ENCODE assay signal across 8 mouse cellular contexts in the genomic region with DNA sequence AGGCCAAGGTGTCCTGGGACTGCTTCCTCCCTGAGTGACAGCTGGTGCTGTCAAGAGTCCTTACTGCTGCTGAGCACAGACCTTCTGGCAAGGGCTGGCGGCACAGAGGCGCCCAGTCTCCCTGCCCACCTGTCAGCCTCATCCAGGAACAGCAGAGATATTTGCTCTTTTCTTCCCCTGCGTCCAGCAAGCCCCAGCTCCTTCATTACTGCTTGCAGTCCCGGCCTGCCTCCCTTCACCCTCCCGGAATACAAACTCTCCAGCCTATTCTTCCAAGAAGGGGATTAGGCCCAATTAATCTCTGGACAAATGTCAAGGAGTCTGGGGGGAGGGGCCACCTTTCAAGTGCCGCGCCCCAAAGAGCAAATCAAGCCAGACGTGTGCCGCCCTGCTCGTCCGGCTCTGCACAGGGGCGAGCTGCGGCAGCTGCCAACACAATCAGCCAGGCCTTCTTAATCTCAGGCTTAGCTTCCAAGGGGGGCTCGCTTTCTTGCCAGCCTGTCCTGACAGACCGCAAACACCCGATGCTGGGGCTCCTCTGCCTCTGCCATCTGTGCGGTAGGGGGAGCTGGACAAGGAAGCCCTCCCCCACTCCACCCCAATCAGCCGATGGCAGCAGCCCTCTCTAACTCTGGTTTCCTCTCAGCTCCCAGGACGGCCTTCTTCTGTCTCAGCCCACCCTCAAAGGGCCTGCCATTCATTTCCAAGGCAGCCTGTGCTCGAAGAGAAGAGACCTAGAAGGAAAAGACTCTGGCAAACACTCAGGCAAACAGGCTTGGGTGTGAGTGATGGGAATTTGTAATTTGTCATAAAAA.
DNase-seq lines count a peak whose midpoint lies in the region; ATAC-seq and TF ChIP-seq lines count a peak whose summit lies in the region.

No protein-coding gene starts in this region.

- no peaks in the 10 kb centered on the region for H3K9me3 ChIP-seq in embryonic facial prominence, embryonic 11.5 days (replicated peaks; ENCODE audit: control insufficient read depth, low read length)
- no peaks in the 10 kb centered on the region for H3K9me3 ChIP-seq in heart, embryonic 13.5 days
- no peaks in the 10 kb centered on the region for H3K9me3 ChIP-seq in liver, postnatal 0 days (ENCODE audit: low read length)
- no peaks in the 10 kb centered on the region for H3K9me3 ChIP-seq in neural tube, embryonic 13.5 days

- H3K4me3 ChIP-seq in embryonic facial prominence, embryonic 11.5 days (ENCODE audit: low read depth, low read length): 0 out of 2 replicates have a peak overlapping the region, but pooled peaks have one; percentile 13
- H3K4me3 ChIP-seq in heart, embryonic 13.5 days: peak overlapping the region; percentile 34
- peak overlapping the region; percentile 8; the same call in 1 of the 2 replicates for H3K4me3 ChIP-seq in liver, postnatal 0 days (ENCODE audit: low read depth, low read length)
- H3K4me3 ChIP-seq in neural tube, embryonic 13.5 days: no peak overlapping the region

- peak overlapping the region; percentile 37 for H3K4me2 ChIP-seq in embryonic facial prominence, embryonic 11.5 days (ENCODE audit: low read depth, low read length)
- peak overlapping the region; percentile 64 for H3K4me2 ChIP-seq in heart, embryonic 13.5 days
- H3K4me2 ChIP-seq in liver, postnatal 0 days (ENCODE audit: low read depth, low read length): peak overlapping the region; percentile 65
- peak overlapping the region; percentile 39 for H3K4me2 ChIP-seq in neural tube, embryonic 13.5 days

- H3K27ac ChIP-seq in embryonic facial prominence, embryonic 11.5 days (replicated peaks; ENCODE audit: low read depth, low read length): peak overlapping the region; percentile 43
- H3K27ac ChIP-seq in heart, embryonic 13.5 days (replicated peaks): peak overlapping the region; percentile 77
- H3K27ac ChIP-seq in liver, postnatal 0 days (ENCODE audit: low read depth): no peak overlapping the region
- peak overlapping the region; percentile 76 for H3K27ac ChIP-seq in neural tube, embryonic 13.5 days (replicated peaks)

- H3K27me3 ChIP-seq in embryonic facial prominence, embryonic 11.5 days (ENCODE audit: control insufficient read depth, insufficient read depth, low read length): no peaks in the 10 kb centered on the region
- H3K27me3 ChIP-seq in heart, embryonic 13.5 days (replicated peaks): no peaks in the 10 kb centered on the region
- H3K27me3 ChIP-seq in liver, postnatal 0 days (ENCODE audit: insufficient read depth, low read length): no peaks in the 10 kb centered on the region
- no peaks in the 10 kb centered on the region for H3K27me3 ChIP-seq in neural tube, embryonic 13.5 days

- no peaks in the 10 kb centered on the region; the same call in 1 of the 2 replicates for H3K4me1 ChIP-seq in embryonic facial prominence, embryonic 11.5 days (ENCODE audit: control insufficient read depth, insufficient read depth, low read length)
- H3K4me1 ChIP-seq in heart, embryonic 13.5 days: peaks cover 58% of the 10 kb centered on the region
- H3K4me1 ChIP-seq in liver, postnatal 0 days (ENCODE audit: insufficient read depth): peaks cover 22% of the 10 kb centered on the region
- H3K4me1 ChIP-seq in neural tube, embryonic 13.5 days (replicated peaks): peaks cover 33% of the 10 kb centered on the region

- peak; percentile 5 for DNase-seq in thymus, postnatal 14 days
- DNase-seq in thymus, postnatal 10 days (ENCODE audit: low spot score in 2 of 2): no peak
- peak; percentile 77 for DNase-seq in embryonic facial prominence, embryonic 11.5 days (ENCODE audit: low spot score)
- DNase-seq in kidney, postnatal 10 days: peak; percentile 42
- peak; percentile 47 for DNase-seq in liver, postnatal 0 days
- DNase-seq in urinary bladder, postnatal 14 days (ENCODE audit: low spot score): peak; percentile 67

- no peaks in the 10 kb centered on the region for H3K36me3 ChIP-seq in embryonic facial prominence, embryonic 11.5 days (replicated peaks; ENCODE audit: control insufficient read depth, insufficient read depth, low read depth, low read length)
- no peaks in the 10 kb centered on the region for H3K36me3 ChIP-seq in heart, embryonic 13.5 days
- H3K36me3 ChIP-seq in liver, postnatal 0 days (replicated peaks; ENCODE audit: insufficient read depth, low read length): no peaks in the 10 kb centered on the region
- no peaks in the 10 kb centered on the region for H3K36me3 ChIP-seq in neural tube, embryonic 13.5 days

- peak; percentile 90 for ATAC-seq in embryonic facial prominence, embryonic 11.5 days (replicated peaks; ENCODE audit: insufficient number of reproducible peaks, low FRiP score, low TSS enrichment, low read depth)
- peak; percentile 51; the same call in 1 of the 2 replicates for ATAC-seq in heart, embryonic 13.5 days (ENCODE audit: extremely low read depth, insufficient number of reproducible peaks, low FRiP score, low TSS enrichment)
- peak; percentile 66 for ATAC-seq in liver, postnatal 0 days
- ATAC-seq in neural tube, embryonic 13.5 days (ENCODE audit: low read depth): peak; percentile 83

- WGBS in embryonic facial prominence, embryonic 11.5 days: 2% methylated on average over 20 of the region's 20 CpGs
- 4% methylated on average over 20 of the region's 20 CpGs for WGBS in heart, embryonic 13.5 days
- WGBS in liver, postnatal 0 days (ENCODE audit: insufficient replicate concordance): 11% methylated on average over 20 of the region's 20 CpGs
- WGBS in neural tube, embryonic 13.5 days: 2% methylated on average over 20 of the region's 20 CpGs

- TF ChIP-seq EP300 in liver, postnatal 0 days (IDR thresholded peaks at IDR 0.05; ENCODE audit: low read depth): no peak

- peak overlapping the region; percentile 48 for H3K9ac ChIP-seq in embryonic facial prominence, embryonic 11.5 days (replicated peaks; ENCODE audit: low read length)
- H3K9ac ChIP-seq in heart, embryonic 13.5 days: peak overlapping the region; percentile 70
- H3K9ac ChIP-seq in liver, postnatal 0 days (replicated peaks): peak overlapping the region; percentile 3; the same call in 1 of the 2 replicates
- H3K9ac ChIP-seq in neural tube, embryonic 13.5 days: peak overlapping the region; percentile 27; the same call in 1 of the 2 replicates

- TF ChIP-seq CTCF in liver, postnatal 0 days (IDR thresholded peaks at IDR 0.05; ENCODE audit: low read depth): peak; percentile 18

Comparison
In these comparisons a context has a peak if more than half of its experiments do, and no peak if none do; other contexts are left out.
1. DNase-seq: peak in thymus, postnatal 14 days (single experiment), embryonic facial prominence, embryonic 11.5 days (single experiment), kidney, postnatal 10 days (single experiment), liver, postnatal 0 days (single experiment) and urinary bladder, postnatal 14 days (single experiment); none in thymus, postnatal 10 days (0 of 2).
2. H3K9ac ChIP-seq: peak in every context shown above with its lines; median percentile 70 in heart, embryonic 13.5 days; 48 in embryonic facial prominence, embryonic 11.5 days; 27 in neural tube, embryonic 13.5 days; 3 in liver, postnatal 0 days.
3. Peak in every context shown above with its lines, with median percentiles within 50 percentile points of each other: ATAC-seq and H3K4me2 ChIP-seq.